Mouse (Mus musculus) heart, adult 10 weeks (tissue): ENCODE measurements around the gene Olfr600. TPM values are rescaled to one million over a fixed set of nuclear protein-coding genes. Genes with fewer than 3 reads are reported as not detected.

Experiments
- polyA plus RNA-seq: library from polyadenylated mRNA; stranded (reverse); fragments of 350-450 nt; fragmentation: Illumina TruSeq; extraction: RNeasy Lipid Tissue Mini Kit (QIAGEN cat#74804); gene quantifications from one replicate; pipeline ENCODE4 v1.2.3, GENCODE M21; 2014; ENCODE audit warnings: low read depth, low replicate concordance

The Olfr600 gene
- polyA plus RNA-seq: not detected

GRCm38 (mm10) chr7:103349569-103349968 is at the start of gene Olfr600:
TSS of gene Olfr600 (minus strand) at chr7:103349669.

GRCm38 (mm10) chr7:103386077-103386476 is 36.6 kb upstream of the Olfr600 start, which contains the start of gene Olfr603:
TSS of gene Olfr603 (minus strand) at chr7:103386177.

GRCm38 (mm10) chr7:103362555-103362954 is 13.1 kb upstream of the Olfr600 start, which contains the start of gene Olfr601:
TSS of gene Olfr601 (minus strand) at chr7:103362655.

GRCm38 (mm10) chr7:103335617-103336016 is 13.9 kb downstream of the Olfr600 start, which contains the start of gene Olfr599:
TSS of gene Olfr599 (plus strand) at chr7:103335917.

GRCm38 (mm10) chr7:103323268-103323667 is 26.2 kb downstream of the Olfr600 start, which contains the start of gene Olfr598:
TSS of gene Olfr598 (plus strand) at chr7:103323568.

GRCm38 (mm10) chr7:103316015-103316414 is 33.5 kb downstream of the Olfr600 start, which contains the start of gene Olfr597:
TSS of gene Olfr597 (plus strand) at chr7:103316315.

GRCm38 (mm10) chr7:103305348-103305747 is 44.1 kb downstream of the Olfr600 start, which contains the start of gene Olfr596:
TSS of gene Olfr596 (plus strand) at chr7:103305648.

Other genes starting within 250 kb of the Olfr600 start
- not detected for gene Olfr586, start 224.0 kb downstream of the Olfr600 start, polyA plus RNA-seq
- gene Olfr588-ps1, start 208.8 kb downstream of the Olfr600 start, polyA plus RNA-seq: not detected
- not detected for gene Olfr589, start 193.3 kb downstream of the Olfr600 start, polyA plus RNA-seq
- not detected for gene Olfr591, start 171.3 kb downstream of the Olfr600 start, polyA plus RNA-seq
- gene Olfr592, start 164.9 kb downstream of the Olfr600 start, polyA plus RNA-seq: not detected
- gene Olfr593, start 137.8 kb downstream of the Olfr600 start, polyA plus RNA-seq: not detected
- gene Olfr594, start 132.7 kb downstream of the Olfr600 start, polyA plus RNA-seq: not detected
- gene Usp17ld, start 97.2 kb downstream of the Olfr600 start, polyA plus RNA-seq: not detected
- gene Olfr596, start 44.0 kb downstream of the Olfr600 start, polyA plus RNA-seq: not detected
- gene Olfr597, start 33.4 kb downstream of the Olfr600 start, polyA plus RNA-seq: not detected
- gene Olfr598, start 26.1 kb downstream of the Olfr600 start, polyA plus RNA-seq: not detected
- not detected for gene Olfr599, start 13.8 kb downstream of the Olfr600 start, polyA plus RNA-seq
- not detected for gene Olfr601, start 13.0 kb upstream of the Olfr600 start, polyA plus RNA-seq
- not detected for gene Olfr603, start 36.5 kb upstream of the Olfr600 start, polyA plus RNA-seq
- not detected for gene Usp17lc, start 65.4 kb upstream of the Olfr600 start, polyA plus RNA-seq
- gene Olfr605, start 95.8 kb upstream of the Olfr600 start, polyA plus RNA-seq: not detected
- not detected for gene Olfr606, start 99.4 kb upstream of the Olfr600 start, polyA plus RNA-seq
- not detected for gene Olfr607, start 114.5 kb upstream of the Olfr600 start, polyA plus RNA-seq
- not detected for gene Olfr608, start 120.2 kb upstream of the Olfr600 start, polyA plus RNA-seq
- not detected for gene Olfr609, start 148.4 kb upstream of the Olfr600 start, polyA plus RNA-seq
- gene Olfr610, start 162.5 kb upstream of the Olfr600 start, polyA plus RNA-seq: not detected
- gene Olfr611, start 171.2 kb upstream of the Olfr600 start, polyA plus RNA-seq: not detected
- not detected for gene Olfr612, start 193.0 kb upstream of the Olfr600 start, polyA plus RNA-seq
- not detected for gene Olfr613, start 198.4 kb upstream of the Olfr600 start, polyA plus RNA-seq
- not detected for gene Olfr615, start 206.4 kb upstream of the Olfr600 start, polyA plus RNA-seq
- not detected for gene Olfr616, start 219.5 kb upstream of the Olfr600 start, polyA plus RNA-seq
- gene Olfr617, start 223.4 kb upstream of the Olfr600 start, polyA plus RNA-seq: not detected
- not detected for gene Olfr618, start 240.4 kb upstream of the Olfr600 start, polyA plus RNA-seq